Mouse (Mus musculus) telencephalon, adult 2 months (tissue): Measurements from ENCODE around the gene Gm11639.

Experiments
- DNase-seq: peaks from one replicate; pipeline ENCODE4 v3.0.0-alpha.2; 2011; ENCODE audit warnings: low read depth, low spot score

Gene Gm11639

GRCm38 (mm10) chr11:105152357-105152899 lies 466.9 kb downstream of the Gm11639 start:
- DNase-seq: no peak

- no peak for DNase-seq
Observed at GRCm38 (mm10) chr11:105153068-105153833, 467.7 kb downstream of the Gm11639 start.

- no peak for DNase-seq
Observed at GRCm38 (mm10) chr11:105155915-105156314, 470.4 kb downstream of the Gm11639 start.

- DNase-seq: no peak
Observed at GRCm38 (mm10) chr11:105156748-105157267, 471.3 kb downstream of the Gm11639 start.

- no peak for DNase-seq
Observed at GRCm38 (mm10) chr11:105158047-105158446, 472.5 kb downstream of the Gm11639 start.

- DNase-seq: no peak
Observed at GRCm38 (mm10) chr11:105159673-105160360, 474.3 kb downstream of the Gm11639 start.

GRCm38 (mm10) chr11:105161411-105161810 lies 475.9 kb downstream of the Gm11639 start:
- DNase-seq: no peak

- no peak for DNase-seq
Observed at GRCm38 (mm10) chr11:105164516-105165510, 479.3 kb downstream of the Gm11639 start.

GRCm38 (mm10) chr11:105166780-105167179 lies 481.3 kb downstream of the Gm11639 start:
- DNase-seq: no peak
